Mouse (Mus musculus) cerebellum, postnatal 4 days (tissue): ENCODE measurements around the gene Laptm4a.

Experiments
- DNase-seq, 2 experiments: peaks; one replicate each; pipeline ENCODE4 v3.0.0; 2022; ENCODE audit warnings: low spot score in 2 of 2, mixed read lengths in 1 of 2

Gene Laptm4a

DNA sequence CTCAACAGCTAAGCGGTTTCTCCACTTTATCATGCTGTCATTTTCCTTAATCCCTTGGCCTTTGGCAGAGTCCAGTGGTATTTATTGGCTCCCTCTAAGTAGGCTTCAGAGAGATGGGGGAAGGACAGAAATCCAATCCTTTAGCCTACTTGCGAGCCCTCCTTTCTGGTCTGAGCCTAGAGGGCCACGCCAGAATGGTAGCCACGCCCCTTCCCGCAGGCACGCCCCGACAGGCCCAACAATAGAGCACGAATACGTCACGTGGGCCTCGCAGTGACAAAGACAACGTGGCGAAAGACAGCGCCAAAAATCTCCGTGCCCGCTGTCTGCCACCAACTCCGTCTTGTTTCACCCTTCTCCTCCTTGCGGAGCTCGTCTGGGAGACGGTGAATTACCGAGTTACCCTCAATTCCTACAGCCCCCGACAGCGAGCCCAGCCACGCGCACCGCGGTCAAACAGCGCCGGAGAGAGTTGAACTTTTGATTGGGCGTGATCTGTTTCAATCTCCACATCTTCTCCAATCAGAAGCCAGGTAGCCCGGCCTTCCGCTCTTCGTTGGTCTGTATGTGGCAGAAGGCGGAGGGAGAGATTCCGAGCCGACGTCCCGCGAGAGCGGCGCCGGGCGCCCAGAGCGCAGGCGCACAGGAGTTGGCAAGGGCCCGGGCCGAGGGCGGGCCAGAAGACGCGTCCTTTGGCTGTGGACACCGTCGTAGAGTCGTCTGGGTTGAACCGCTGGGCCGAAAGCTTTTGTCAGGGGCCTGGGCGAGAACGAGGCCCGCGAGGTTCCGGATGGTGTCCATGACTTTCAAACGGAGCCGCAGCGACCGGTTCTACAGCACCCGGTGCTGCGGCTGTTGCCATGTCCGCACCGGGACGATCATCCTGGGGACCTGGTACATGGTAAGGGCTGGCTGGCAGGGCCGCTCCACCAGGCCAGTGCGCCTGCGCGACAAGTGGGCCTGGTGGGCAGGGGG lies at the start of gene Laptm4a:
Gene Laptm4a (plus strand): TSS at position 271 of the 975 bp plus-strand sequence.
- peak; percentile 94 to 97 for DNase-seq

DNA sequence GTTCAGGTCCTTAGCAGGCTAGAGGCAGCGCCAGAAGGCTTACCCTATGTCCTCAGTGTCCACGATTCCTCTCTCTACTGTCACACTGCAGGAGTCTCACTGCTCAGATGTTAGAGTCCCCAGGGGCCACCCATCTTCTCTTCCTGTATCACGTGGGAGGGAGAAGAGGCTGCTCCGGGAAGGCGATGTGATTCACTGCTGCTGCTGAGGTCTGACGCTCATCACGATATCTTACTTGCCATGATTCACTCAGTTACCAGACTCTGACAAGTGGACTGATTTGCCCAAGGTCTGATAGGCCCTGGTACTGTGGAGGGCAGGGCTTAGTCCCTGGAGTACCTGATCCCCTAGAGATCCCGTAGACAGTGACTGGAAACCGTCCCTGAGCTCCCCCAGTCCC lies 45.9 kb upstream of the Laptm4a start:
- no peak for DNase-seq

DNA sequence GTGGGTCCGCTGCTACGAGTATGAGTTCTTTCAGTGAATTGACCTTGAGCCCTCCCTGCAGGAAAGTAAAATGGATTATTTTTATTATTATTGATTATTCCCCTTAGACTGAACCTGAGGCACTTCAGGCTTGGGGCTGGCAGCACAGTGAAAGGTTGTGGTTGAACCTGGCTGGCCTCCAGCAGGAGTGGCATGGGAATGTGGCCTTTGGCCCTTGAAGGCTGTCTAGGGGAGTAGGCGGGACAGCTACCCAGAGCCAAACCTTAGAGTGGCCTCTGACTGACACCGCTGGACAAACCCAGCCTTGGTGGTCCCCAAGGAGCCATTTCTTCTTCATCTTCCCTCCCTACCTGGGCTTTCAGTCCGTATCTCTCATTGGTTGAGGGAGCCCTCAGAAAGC lies 44.6 kb upstream of the Laptm4a start:
- no peak for DNase-seq

DNA sequence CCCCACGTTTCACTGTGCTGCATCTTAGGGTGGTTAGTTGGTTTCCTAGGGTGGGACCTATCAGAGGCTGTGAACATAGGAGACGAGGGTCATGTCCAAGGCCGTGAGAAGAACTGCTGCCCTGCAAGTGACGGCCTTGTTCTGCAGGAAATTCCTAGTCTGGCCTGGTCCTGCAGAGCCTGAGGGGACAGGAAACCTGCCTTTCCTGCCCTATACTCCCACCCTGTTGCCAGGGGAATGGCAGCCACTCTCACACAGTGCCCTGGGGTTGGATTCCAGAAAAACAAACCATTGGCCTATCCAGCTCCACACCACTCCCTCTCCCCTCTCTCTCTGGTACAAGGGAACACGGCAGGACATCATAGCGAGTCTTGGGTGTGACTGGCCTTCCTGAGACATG lies 44.1 kb upstream of the Laptm4a start:
- DNase-seq, result no peak

DNA sequence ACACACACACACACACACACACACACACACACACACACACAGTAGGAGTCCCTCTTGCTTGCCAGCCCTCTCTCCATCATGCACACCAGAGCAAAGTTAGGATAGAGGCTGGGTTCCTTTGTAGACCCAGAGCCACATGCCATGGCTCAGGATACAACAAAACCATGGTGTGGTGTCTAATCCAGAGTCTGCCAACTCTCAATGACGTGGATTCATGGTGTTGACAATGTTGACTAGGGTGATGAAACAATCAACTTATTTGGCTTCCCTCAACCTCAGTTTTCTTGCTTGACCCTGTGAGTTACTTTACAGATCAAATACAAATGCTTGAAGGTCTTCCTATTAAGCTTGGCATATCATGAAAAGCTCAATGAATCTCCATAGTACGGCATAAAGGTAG lies 42.7 kb upstream of the Laptm4a start:
- no peak for DNase-seq

DNA sequence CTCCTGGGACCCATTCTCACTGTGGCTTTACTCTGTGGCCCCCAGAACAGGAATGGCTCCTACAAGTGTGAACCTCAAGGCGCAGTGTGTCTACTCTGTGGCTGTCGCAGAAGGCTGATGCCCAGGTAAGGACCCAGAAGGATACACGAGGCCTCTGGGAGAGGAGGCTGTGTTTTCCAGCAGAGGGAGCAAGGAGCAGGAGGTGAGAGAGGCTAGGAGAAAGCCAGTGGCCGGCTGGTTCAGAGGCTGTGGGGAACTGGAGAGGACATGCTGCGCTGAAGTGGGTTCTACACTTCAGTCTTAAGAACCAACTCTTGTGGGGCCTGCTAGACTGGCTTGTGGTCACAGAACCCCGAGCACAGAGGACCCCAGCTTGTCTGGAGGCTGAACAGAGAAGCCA lies 42.1 kb upstream of the Laptm4a start:
- DNase-seq, result no peak

DNA sequence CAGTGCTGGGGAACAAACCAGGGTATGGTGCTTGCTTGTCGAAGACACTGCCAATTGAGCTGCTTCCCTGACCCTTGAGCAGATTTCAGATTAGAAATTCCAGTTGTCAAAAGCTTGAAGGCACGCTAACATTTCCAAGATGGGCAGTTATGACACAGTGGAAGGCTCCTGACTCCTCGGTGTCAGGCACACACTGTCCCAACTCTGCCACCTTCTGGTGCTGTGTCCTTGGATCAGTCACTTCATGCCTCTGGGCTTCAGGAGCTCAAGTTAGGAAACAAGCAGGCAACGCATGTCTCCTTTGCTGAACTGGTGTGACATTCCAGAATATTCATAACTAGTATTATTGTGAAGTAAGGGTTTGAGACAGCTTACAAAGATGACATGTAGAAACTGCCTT lies 39.7 kb upstream of the Laptm4a start:
- no peak for DNase-seq

DNA sequence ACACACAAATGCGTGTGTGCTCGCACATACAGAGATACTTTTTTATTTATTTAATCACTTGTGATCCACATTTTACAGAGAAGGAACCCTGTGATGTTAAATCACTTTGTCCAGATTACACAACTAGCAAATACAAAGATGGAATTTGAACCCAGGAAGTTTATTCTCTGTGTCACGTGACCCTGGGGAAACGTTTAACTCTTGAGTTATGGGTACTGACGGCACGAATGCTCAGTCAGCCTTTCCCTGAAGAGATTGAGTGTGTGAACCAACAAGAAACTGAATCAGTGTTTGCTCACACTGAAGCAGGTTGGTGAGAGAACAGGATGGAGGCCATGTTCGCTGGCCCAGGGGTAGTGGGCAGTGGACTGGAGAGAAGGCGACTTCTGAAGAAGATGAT lies 39.1 kb upstream of the Laptm4a start:
- no peak for DNase-seq

DNA sequence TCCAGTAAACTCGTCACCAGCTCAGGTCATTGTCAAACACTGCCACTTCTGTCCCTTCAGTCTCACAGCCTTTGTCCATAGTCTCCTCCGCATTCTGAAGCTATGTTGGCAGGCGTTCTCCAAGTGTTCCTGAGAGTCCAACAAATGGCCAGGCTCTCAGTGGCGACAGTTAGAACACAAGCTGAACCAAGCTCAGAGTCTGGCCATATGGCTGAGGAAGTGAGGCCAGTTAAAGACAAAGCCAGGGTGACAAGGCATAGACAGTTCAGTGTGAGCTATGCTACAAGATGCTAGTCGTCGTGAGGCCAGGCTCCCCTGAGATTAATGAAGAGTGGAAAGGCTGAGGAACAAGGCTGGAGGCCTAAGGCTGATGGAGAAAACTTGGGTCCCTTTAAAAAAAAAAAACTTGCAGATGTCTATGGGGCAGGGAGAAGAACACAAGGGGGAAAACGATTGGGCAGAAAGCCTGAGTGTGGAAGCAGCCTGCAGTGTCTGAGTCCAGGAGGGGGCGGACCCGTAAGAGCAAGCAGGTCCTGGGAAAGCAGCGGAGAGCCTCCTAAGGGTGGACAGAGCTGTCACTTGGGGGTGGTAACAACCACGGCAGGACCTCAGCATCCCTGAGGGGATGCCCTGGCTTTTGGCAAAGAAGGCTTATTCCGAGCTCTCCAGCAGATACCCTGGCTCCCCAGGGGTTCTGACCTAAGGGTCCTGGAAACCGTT lies 36.9 kb upstream of the Laptm4a start:
- DNase-seq, result no peak

DNA sequence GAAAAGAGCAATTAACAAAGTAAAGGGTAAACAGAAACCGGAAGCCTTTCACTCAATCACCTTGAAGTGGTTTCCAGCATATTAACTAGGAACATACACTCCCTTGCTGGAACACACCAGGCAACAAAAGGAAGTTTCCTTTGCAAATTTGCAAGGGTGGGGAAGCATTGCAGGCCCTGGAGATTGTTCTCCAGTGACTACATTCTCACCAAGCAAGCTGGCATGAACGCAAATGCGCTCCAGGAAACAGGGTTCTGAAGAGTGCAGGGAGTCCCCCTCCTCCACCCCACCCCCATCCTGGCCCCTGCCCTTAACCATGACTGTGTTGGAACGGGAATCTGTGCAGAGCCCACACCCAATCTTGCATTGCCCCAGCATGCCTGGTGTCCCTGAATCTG lies 36.3 kb upstream of the Laptm4a start:
- DNase-seq, result no peak

DNA sequence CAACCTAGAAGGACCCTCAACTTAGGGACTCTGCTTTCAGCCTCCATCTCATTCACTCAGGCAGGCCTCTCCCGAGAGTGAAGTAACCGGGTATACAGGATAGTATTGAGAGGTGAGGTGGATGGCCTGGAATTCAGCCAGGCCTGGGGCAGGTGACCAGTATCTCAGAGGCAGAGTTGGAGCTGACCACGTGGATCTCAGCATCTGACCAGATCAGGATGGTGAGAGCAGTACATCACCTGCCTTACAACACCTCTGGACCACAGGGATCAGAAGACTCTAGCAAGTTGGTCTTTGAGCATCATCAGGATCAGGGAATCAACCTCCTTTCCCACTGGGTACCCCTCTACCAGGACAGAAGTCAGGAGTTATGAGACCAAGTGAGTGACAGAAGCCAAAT lies 35.5 kb upstream of the Laptm4a start:
- DNase-seq, result no peak

DNA sequence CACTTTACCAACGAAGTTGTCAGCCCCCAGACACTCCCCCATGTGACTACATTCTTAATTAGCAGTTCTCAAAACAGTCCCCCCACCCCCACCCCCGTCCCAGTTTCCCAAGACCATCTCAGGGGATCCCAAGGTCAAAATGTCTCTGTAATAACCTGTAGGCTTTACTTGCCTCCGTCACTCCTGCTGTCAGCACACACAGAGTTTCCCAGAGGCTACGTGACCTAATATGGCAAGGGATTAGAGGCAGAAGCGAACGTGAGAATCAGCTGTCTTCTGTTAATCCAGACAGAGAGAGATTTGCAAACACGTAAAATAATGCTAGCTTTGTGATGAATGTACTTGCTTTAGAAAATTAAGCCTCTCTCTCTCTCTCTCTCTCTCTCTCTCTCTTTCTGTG lies 33.0 kb upstream of the Laptm4a start:
- no peak for DNase-seq

DNA sequence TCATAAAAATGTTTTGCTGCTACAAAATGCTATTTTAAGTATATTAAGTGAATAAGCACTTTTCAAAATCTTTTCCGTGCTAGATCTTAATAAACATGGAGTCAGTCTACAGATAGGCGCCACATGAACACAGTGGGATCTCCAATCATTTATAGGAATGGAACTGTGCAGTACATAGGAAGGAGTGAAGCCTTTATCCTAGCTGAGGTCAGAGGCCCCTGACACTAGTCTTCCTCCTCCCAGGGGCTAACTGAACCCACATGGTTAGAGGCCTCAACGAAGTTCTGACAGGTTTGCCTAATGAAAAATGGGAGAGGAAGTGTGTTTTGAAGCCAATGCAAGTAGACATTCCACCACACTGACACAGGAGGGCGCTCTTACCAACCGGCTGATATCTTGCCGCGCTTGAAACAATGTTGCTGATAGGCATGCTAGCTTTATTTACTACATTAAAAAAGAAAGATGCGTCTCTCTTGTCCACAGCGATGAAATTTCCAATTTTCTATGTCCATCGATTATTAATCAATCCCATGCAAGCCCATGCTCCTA lies 32.3 kb upstream of the Laptm4a start:
- DNase-seq, result peak in 1 of 2 experiments; percentile 63

DNA sequence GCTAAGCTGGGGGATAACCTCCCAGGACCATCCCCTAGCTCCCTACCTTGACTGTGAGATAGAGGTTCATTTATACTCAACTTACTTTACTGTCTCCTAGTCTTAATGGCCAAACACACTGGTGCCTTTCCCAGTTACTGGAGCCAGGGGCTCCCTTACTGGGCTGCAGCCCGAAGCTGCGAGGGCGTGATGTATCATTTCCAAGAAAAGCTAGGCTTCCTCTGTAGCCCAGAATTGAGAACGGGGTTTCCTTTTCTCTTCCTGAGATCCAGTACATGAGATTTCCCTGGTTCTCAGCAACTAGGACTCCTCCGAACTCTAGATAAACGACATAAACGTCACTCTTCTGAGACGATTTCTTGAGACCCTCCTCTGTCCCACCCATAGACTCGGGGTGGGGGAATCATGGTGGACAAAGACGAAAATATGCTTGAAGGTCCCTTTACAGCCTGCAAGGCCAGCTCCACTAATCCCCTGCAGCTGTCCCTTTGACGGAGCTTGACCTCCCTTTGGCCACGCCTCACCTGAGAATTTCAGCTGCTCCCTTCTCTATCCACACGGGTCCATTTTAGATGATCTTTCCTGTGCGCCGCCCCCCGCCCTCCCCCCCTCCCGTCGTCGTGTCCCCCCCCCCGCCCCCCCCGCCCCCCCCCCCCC lies 28.5 kb upstream of the Laptm4a start:
- DNase-seq, result no peak

DNA sequence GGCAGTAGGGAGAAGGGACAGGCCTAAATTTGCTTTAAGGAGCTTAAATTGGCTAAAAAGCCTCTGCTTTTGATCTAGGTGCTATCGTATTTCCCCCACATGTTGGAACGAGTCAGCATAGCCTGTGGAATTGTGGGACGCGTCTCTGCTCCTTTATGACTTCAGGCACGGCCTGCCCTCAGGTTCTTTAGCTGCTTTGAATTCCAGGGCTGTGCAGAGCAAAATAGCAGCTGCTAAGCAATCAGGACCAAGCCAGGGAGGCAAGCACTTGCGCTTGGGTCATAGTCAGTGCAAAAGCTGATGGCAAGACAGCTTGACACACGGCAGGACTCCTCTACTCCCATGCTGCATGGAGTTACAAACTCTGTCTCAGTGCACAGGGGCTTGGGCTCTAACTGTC lies 24.3 kb upstream of the Laptm4a start:
- no peak for DNase-seq

DNA sequence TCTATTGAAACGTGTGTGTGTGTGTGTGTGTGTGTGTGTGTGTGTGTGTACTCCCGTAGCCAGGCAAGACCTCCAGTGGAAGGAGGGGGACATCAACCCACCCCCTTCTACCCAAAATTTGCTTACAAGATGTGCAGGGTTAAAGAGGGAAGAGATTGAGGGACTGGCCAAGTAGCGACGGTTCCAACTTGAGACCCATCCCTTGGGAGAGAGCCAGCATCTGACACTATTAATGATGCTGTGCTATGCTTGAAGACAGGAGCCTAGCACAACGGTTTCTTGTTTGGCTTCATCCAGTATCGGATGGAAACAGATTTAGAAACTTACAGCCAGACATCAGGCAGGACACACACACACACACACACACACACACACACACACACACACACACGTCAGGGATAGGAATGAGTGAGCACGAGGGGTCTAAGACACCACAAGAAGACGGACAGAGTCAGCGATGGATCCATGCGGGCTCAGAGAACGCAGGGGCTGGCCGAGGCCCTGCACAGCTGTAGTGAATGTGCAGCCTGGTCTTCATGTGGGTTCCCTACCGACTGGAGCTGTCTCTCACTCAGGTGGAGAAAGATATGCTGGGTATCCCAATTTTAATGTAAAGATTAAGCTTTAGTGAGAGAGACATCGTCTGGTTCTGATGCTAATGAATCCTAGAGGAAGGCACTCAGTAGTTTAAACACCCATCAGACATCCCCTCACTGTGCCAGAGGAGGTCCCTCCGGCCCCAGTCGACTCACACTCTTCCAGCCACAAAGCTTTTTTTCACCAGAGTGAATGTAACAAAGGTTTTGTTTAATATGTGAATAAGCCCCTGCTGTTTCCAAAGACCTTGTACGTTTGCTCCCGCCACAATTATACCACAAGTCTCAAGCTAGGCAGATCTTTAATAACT lies 22.3 kb upstream of the Laptm4a start:
- DNase-seq, result no peak

DNA sequence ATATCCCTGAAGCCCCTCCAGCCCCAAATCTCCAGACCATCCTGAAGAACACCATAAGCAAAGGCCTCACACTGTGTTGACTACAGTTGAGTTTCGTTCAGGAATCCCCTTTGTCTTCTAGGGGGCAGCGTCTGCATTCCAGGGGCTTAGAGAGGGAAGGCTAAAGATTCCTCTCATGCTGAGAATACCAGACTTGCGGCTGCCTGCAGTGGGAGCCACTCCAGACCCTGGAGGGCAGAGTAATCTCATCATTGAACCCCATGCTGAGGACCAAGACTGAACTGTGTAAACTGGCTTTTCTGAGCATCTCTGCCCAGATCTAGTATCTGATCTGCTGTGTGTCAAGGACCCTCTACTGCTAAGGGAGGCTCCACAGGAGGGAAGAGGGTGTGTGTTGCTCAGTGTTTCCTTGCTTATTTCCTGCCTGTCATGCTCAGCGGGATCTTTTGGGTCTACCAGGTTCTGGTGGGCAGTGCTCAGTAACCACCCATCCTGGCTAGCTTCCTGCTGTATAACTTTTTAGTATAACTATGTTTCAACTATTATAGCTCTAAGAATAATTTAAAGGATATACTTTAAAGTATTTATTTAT lies 21.3 kb upstream of the Laptm4a start:
- DNase-seq, result no peak

DNA sequence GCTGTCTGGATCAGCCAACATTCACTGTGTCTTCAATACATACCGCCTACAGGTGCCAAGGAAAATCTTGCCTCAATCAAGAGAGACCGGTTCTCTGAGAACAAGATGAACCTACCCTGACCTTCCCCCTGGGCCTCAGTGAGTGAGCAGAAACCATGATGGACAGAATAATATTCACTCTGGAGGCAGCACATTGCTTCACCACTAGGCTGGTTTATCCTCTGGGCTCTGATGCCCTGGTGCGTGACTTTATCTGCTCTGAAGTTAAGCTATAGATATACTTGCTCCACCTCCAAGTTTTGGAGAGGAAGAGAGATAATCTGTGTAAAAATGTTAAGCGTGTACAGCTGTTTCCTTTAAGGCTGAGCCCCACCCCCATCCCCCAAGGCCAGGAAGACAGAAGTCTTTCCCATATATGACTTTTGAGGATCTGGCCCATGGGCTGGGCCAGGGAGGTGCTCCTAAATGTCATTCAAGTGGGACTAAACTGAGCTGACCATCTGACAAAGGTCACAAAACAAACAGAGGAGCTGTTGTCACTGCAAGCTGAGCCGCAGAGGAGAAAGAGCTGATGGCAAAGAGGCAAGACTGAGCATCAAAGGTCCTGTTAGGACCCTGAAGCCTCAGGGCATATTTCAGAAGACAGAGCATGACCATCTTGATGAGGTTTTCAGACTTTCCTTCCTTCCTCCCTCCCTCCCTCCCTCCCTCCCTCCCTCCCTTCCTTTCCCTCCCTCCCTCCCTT lies 20.4 kb upstream of the Laptm4a start:
- DNase-seq, result no peak

DNA sequence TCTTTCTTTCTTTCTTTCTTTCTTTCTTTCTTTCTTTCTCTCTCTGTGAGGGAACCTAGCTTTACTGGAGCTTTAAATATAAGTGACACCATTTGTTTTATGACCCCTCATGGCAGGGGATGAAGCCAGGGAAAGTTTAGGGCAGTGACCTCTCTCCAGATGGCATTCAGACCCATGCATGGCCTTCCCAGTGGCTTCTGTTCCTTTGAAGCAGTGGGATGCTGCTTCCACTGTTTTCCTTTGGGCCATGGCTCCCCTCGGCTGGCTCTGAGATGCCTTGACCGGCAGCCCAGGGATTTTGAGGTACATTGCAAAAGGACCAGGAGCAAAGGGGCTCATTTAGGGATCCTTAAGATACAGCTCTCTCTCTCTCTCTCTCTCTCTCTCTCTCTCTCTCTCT lies 19.5 kb upstream of the Laptm4a start:
- no peak for DNase-seq

DNA sequence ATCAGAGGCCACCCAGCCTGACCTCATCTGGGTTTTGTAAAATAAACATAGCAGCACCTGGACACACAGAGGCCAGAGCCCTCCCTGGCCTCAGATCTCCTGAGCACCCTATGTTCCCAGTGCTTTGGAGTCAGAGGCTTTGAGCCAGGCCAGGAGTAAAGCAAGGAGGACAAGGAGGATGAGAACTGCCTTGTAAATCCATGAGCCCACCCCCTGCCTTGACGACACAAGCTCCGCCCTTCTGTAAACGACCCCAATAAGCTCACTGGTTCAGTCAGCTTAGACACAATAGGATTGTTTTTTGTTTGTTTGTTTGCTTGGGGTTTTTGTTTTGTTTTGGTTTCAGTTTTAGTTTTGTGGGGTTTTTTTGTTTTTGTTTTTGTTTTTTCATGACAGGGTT lies 19.0 kb upstream of the Laptm4a start:
- DNase-seq, result no peak
